In genomic region chr7:49908990-49909411, GRCm38 (mm10) we compare ENCODE assay signal across 14 mouse cellular contexts. TPM values are rescaled to one million over a fixed set of nuclear protein-coding genes. Genes with fewer than 3 reads are reported as not detected.
A peak's percentile ranks its signal among the peaks of the same experiment; 100 is the strongest.
DNase-seq lines count a peak whose midpoint lies in the region; ATAC-seq lines count a peak whose summit lies in the region.
"Had no signal": no experiment of that assay in that cellular context is flagged by ENCODE, and none has a peak within 500 bp of the region (broad histone marks: within the 10 kb centered on the region; RNA-seq: fewer than 3 reads in every experiment).

No protein-coding gene starts in this region.

- H3K9ac ChIP-seq in forebrain, embryonic 16.5 days (replicated peaks; ENCODE audit: low read depth, low read length): no peak overlapping the region
- H3K9ac ChIP-seq in neural tube, embryonic 11.5 days (ENCODE audit: low read length): no peak overlapping the region
- H3K9ac ChIP-seq: limb, embryonic 15.5 days had no signal

- H3K4me1 ChIP-seq in forebrain, embryonic 16.5 days (replicated peaks; ENCODE audit: control insufficient read depth, insufficient read depth, low read length): peaks cover 6% of the 10 kb centered on the region
- H3K4me1 ChIP-seq in neural tube, embryonic 11.5 days (ENCODE audit: control insufficient read depth, insufficient read depth, low read length): no peaks in the 10 kb centered on the region
- H3K4me1 ChIP-seq: limb, embryonic 15.5 days had no signal

- peaks cover 82% of the 10 kb centered on the region for H3K27me3 ChIP-seq in forebrain, embryonic 16.5 days (replicated peaks; ENCODE audit: control insufficient read depth, insufficient read depth, low read length)
- peaks cover 94% of the 10 kb centered on the region for H3K27me3 ChIP-seq in neural tube, embryonic 11.5 days (ENCODE audit: control insufficient read depth, insufficient read depth, low read length)

- DNase-seq in embryo, embryonic 10.5 days (ENCODE audit: low spot score): peak; percentile 53
- DNase-seq in embryo, embryonic 10 days (ENCODE audit: low spot score): no peak
- peak; percentile 83 for DNase-seq in kidney, adult 9 months
- peak; percentile 73 for DNase-seq in neural tube, embryonic 11.5 days (ENCODE audit: low spot score)
- no peak for DNase-seq in ovary, postnatal 10 days (ENCODE audit: low spot score)
- DNase-seq in gastrocnemius, adult 18-20 months (ENCODE audit: low spot score): no peak
- DNase-seq: B cell, adult 2 months; cerebellum, adult 11 months; heart, adult 11 months had no signal

- H3K4me2 ChIP-seq in forebrain, embryonic 16.5 days (ENCODE audit: low read length): no peak overlapping the region
- H3K4me2 ChIP-seq in neural tube, embryonic 11.5 days (ENCODE audit: low read depth): peak overlapping the region; percentile 15; the same call in 1 of the 2 replicates
- H3K4me2 ChIP-seq: limb, embryonic 15.5 days had no signal

- H3K27ac ChIP-seq in forebrain, embryonic 16.5 days (ENCODE audit: low read length): no peak overlapping the region
- peak overlapping the region; percentile 65 for H3K27ac ChIP-seq in neural tube, embryonic 11.5 days (ENCODE audit: low read depth, low read length)
- H3K27ac ChIP-seq: kidney, postnatal 0 days; limb, embryonic 15.5 days had no signal

- H3K9me3 ChIP-seq in forebrain, embryonic 16.5 days (ENCODE audit: control insufficient read depth, low read length): no peaks in the 10 kb centered on the region
- no peaks in the 10 kb centered on the region for H3K9me3 ChIP-seq in neural tube, embryonic 11.5 days (ENCODE audit: control insufficient read depth, low read length)
- H3K9me3 ChIP-seq: limb, embryonic 15.5 days had no signal

- no peaks in the 10 kb centered on the region for H3K36me3 ChIP-seq in forebrain, embryonic 16.5 days (ENCODE audit: control insufficient read depth, insufficient read depth)
- no peaks in the 10 kb centered on the region for H3K36me3 ChIP-seq in neural tube, embryonic 11.5 days (ENCODE audit: control insufficient read depth, insufficient read depth, low read length)
- H3K36me3 ChIP-seq: limb, embryonic 15.5 days had no signal

- peak; percentile 14; the same call in 1 of the 2 replicates for ATAC-seq in forebrain, embryonic 16.5 days
- ATAC-seq in neural tube, embryonic 11.5 days (ENCODE audit: insufficient read depth, low FRiP score, low TSS enrichment): peak; percentile 44; the same call in 1 of the 2 replicates
- no peak for ATAC-seq in CD4-positive, CD25-positive, alpha-beta regulatory T cell, adult 4 months

- under 1% methylated on average over 26 of the region's 26 CpGs for WGBS in forebrain, embryonic 16.5 days
- WGBS in neural tube, embryonic 11.5 days: 0% methylated on average over 26 of the region's 26 CpGs

- H3K4me3 ChIP-seq in forebrain, embryonic 16.5 days (replicated peaks; ENCODE audit: low read length): no peak overlapping the region
- 0 out of 2 replicates have a peak overlapping the region, but pooled peaks have one; percentile 16 for H3K4me3 ChIP-seq in neural tube, embryonic 11.5 days (ENCODE audit: low read depth, low read length)
- H3K4me3 ChIP-seq: limb, embryonic 15.5 days had no signal

RNA-seq across cellular contexts. Expression of gene Slc6a5, which starts 0.9 kb away (rescaled TPM):
- polyA plus RNA-seq in forebrain, embryonic 16.5 days (2015; fragmentation: Nextera tagmentation; extraction: Ambion mirVana): not detected in 2 replicates
- 3.7 and 4.4 TPM in 2 replicates for polyA plus RNA-seq in neural tube, embryonic 11.5 days (2014; fragmentation: Nextera tagmentation; extraction: Ambion mirVana)
- polyA plus RNA-seq in CD4-positive, CD25-positive, alpha-beta regulatory T cell, adult 4 months (2017; shearing (Covaris generic)): not detected
- total RNA-seq in gastrocnemius, adult 18-20 months (2021): not detected
- polyA plus RNA-seq: kidney, postnatal 0 days; stomach, embryonic 14.5 days had no signal

Comparison
In these comparisons a context has a peak if more than half of its experiments do, and no peak if none do; other contexts are left out.
1. DNase-seq: peak in embryo, embryonic 10.5 days (single experiment), kidney, adult 9 months (single experiment) and neural tube, embryonic 11.5 days (single experiment); none in embryo, embryonic 10 days (single experiment), ovary, postnatal 10 days (single experiment) and gastrocnemius, adult 18-20 months (single experiment).